Mouse (Mus musculus): Measurements from ENCODE around the gene Mobp. TPM values are rescaled to one million over a fixed set of nuclear protein-coding genes. Genes with fewer than 3 reads are reported as not detected.
"Not testable (repeated sequence)": the region's sequence is repeated elsewhere in the genome, so short reads cannot be mapped to it uniquely, and the experiment has no call there.

The Mobp gene
- not detected in 2 replicates for polyA plus RNA-seq (2016; fragmentation: Nextera tagmentation; extraction: Ambion mirVana)

GRCm38 (mm10) chr9:120149222-120149828 lies at the start of gene Mobp:
Mobp (plus strand) TSS chr9:120149707.
- Histone ChIP-seq H3K9ac (no peak within 1 kb of the TSS), H3K27ac (no peak within 1 kb of the TSS), H3K36me3 (no peaks in the 10 kb centered on the region), H3K4me1 (0 out of 2 replicates have a peak, but pooled peaks cover 2% of the 10 kb centered on the region), H3K4me3 (no peak within 1 kb of the TSS), H3K9me3 (replicated peaks) (no peaks in the 10 kb centered on the region), H3K27me3 (peaks cover 28% of the 10 kb centered on the region), H3K4me2 (replicated peaks) (no peak within 1 kb of the TSS)
- WGBS, result 38% methylated on average over 11 of the region's 11 CpGs
- ATAC-seq (ENCODE audit: low FRiP score), result no peak

- H3K9me3 ChIP-seq (replicated peaks), result peaks cover 12% of the 10 kb centered on the region; the same call in 1 of the 2 replicates
- no peaks in the 10 kb centered on the region for H3K4me1 ChIP-seq
- 95% methylated on average over 2 of the region's 2 CpGs for WGBS
- H3K4me3 ChIP-seq, result no peak overlapping the region
- H3K36me3 ChIP-seq, result no peaks in the 10 kb centered on the region
- no peak for ATAC-seq (ENCODE audit: low FRiP score)
- H3K4me2 ChIP-seq (replicated peaks), result no peak overlapping the region
- no peak overlapping the region for H3K27ac ChIP-seq
- H3K27me3 ChIP-seq, result no peaks in the 10 kb centered on the region
- H3K9ac ChIP-seq, result no peak overlapping the region
Measured at GRCm38 (mm10) chr9:120101165-120101564, 48.3 kb upstream of the Mobp start.

GRCm38 (mm10) chr9:120108953-120109352 lies 40.6 kb upstream of the Mobp start:
- WGBS, result 93% methylated on average over 12 of the region's 12 CpGs
- not testable (repeated sequence) for H3K9ac ChIP-seq; ATAC-seq (ENCODE audit: low FRiP score); H3K27ac ChIP-seq; H3K4me2 ChIP-seq (replicated peaks); H3K36me3 ChIP-seq; H3K4me1 ChIP-seq; H3K27me3 ChIP-seq; H3K9me3 ChIP-seq (replicated peaks); H3K4me3 ChIP-seq

DNA sequence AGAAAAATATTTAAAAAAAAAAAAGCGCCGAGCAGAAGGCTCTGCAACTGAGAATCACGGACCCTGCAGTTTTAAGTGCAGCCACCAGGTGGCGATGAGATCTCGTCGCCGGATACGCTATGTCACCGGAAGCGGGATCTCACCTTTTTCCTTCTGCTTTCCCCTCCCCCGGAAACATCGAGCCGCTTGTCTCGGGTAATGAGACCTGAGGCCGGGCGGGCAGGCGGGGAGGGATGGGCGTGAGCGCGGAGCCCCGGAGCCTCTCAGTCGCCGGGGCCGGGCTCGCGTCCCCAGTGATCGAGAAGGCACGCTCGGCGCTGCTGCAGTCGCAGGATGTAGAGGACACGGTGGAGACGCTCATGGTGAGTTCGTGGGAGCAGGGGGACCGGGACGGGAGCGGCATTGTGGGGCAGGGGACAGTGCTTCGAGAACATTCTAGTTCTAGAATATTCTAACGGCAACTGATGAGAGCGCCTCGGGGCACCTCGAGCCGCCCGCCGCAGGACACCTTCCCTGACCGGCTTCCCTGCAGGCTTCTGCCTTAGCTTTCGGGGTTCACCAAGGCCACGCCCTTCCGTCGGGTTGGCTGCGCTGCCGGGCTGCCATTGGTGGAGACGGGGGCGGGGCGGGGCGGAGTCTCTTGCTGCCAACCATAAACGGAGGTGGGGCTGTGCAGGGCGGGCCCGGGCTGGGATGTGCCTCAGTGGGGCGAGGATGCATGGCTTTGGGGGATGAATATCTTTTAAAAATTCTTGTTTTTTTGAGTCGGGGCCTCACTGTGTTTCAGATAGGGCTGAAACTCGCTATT lies 39.1 kb upstream of the Mobp start, which contains the start of gene Slc25a38:
Slc25a38 (plus strand) TSS at position 164 of the 808 bp plus-strand sequence.
- no peaks in the 10 kb centered on the region for H3K27me3 ChIP-seq
- H3K4me2 ChIP-seq (replicated peaks), result peak within 1 kb of the TSS; percentile 60
- peak; percentile 99 for ATAC-seq (ENCODE audit: low FRiP score)
- WGBS, result 1% methylated on average over 62 of the region's 62 CpGs
- H3K9me3 ChIP-seq (replicated peaks), result no peaks in the 10 kb centered on the region
- H3K9ac ChIP-seq, result peak within 1 kb of the TSS; percentile 75
- peak within 1 kb of the TSS; percentile 94 for H3K27ac ChIP-seq
- H3K4me1 ChIP-seq, result peaks cover 7% of the 10 kb centered on the region
- no peaks in the 10 kb centered on the region for H3K36me3 ChIP-seq
- peak within 1 kb of the TSS; percentile 85 for H3K4me3 ChIP-seq

GRCm38 (mm10) chr9:120111156-120111945 lies 38.2 kb upstream of the Mobp start:
- no peaks in the 10 kb centered on the region for H3K36me3 ChIP-seq
- no peaks in the 10 kb centered on the region for H3K9me3 ChIP-seq (replicated peaks)
- H3K4me1 ChIP-seq, result peaks cover 7% of the 10 kb centered on the region
- peak overlapping the region; percentile 60 for H3K4me2 ChIP-seq (replicated peaks)
- ATAC-seq (ENCODE audit: low FRiP score), result no peak
- H3K27ac ChIP-seq, result peak overlapping the region; percentile 94
- 82% methylated on average over 15 of the region's 15 CpGs for WGBS
- peak overlapping the region; percentile 51; the same call in 1 of the 2 replicates for H3K9ac ChIP-seq
- H3K4me3 ChIP-seq, result peak overlapping the region; percentile 85
- no peaks in the 10 kb centered on the region for H3K27me3 ChIP-seq

- no peaks in the 10 kb centered on the region for H3K9me3 ChIP-seq (replicated peaks)
- H3K27ac ChIP-seq, result no peak overlapping the region
- H3K4me3 ChIP-seq, result no peak overlapping the region
- peaks cover 4% of the 10 kb centered on the region for H3K36me3 ChIP-seq
- no peaks in the 10 kb centered on the region for H3K27me3 ChIP-seq
- ATAC-seq (ENCODE audit: low FRiP score), result no peak
- H3K9ac ChIP-seq, result no peak overlapping the region
- H3K4me2 ChIP-seq (replicated peaks), result no peak overlapping the region
- 89% methylated on average over 6 of the region's 6 CpGs for WGBS
- peaks cover 7% of the 10 kb centered on the region for H3K4me1 ChIP-seq
Measured at GRCm38 (mm10) chr9:120112472-120112871, 37.0 kb upstream of the Mobp start.

GRCm38 (mm10) chr9:120113456-120113855 lies 36.1 kb upstream of the Mobp start:
- H3K4me1 ChIP-seq, result peaks cover 7% of the 10 kb centered on the region
- no peaks in the 10 kb centered on the region for H3K9me3 ChIP-seq (replicated peaks)
- WGBS, result 94% methylated on average over 7 of the region's 7 CpGs
- H3K27me3 ChIP-seq, result no peaks in the 10 kb centered on the region
- ATAC-seq (ENCODE audit: low FRiP score), result no peak
- H3K36me3 ChIP-seq, result peaks cover 14% of the 10 kb centered on the region
- no peak overlapping the region for H3K9ac ChIP-seq
- H3K4me2 ChIP-seq (replicated peaks), result no peak overlapping the region
- no peak overlapping the region for H3K4me3 ChIP-seq
- H3K27ac ChIP-seq, result no peak overlapping the region

DNA sequence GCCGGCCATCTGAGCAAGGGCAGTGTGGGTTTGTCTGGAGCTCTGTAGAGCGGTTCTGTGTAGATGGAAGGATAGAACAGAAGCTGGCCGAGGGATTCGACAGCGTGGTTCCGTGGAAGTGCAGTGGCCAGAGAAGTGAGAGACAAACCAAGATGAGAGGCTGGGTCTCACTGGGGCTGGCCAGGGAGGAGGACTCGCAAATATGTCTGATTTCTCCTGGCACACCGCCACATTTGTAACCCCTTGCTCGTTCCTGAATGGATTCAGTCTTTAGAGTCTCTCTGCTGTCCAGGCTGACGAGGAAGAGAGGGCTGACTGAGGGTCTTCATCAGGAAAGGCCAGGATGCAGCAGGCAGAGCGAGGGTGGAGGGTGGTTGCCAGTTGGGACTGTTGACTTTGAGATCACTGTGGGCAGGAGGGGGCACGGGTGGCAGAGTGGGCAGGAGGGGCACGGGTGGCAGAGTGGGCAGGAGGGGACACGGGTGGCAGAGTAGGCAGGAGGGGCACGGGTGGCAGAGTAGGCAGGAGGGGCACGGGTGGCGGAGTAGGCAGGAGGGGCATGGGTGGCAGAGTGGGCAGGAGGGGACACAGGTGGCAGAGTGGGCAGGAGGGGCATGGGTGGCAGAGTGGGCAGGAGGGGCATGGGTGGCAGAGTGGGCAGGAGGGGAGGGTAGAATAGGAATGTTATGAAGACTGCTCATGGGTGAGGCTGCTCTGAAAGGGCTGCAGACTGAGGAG lies 35.3 kb upstream of the Mobp start:
- H3K4me3 ChIP-seq, result no peak overlapping the region
- no peak overlapping the region for H3K9ac ChIP-seq
- H3K27me3 ChIP-seq, result no peaks in the 10 kb centered on the region
- H3K27ac ChIP-seq, result no peak overlapping the region
- ATAC-seq (ENCODE audit: low FRiP score), result no peak
- H3K4me1 ChIP-seq, result peaks cover 7% of the 10 kb centered on the region
- H3K4me2 ChIP-seq (replicated peaks), result no peak overlapping the region
- peaks cover 19% of the 10 kb centered on the region for H3K36me3 ChIP-seq
- 91% methylated on average over 15 of the region's 17 CpGs for WGBS
- no peaks in the 10 kb centered on the region for H3K9me3 ChIP-seq (replicated peaks)

DNA sequence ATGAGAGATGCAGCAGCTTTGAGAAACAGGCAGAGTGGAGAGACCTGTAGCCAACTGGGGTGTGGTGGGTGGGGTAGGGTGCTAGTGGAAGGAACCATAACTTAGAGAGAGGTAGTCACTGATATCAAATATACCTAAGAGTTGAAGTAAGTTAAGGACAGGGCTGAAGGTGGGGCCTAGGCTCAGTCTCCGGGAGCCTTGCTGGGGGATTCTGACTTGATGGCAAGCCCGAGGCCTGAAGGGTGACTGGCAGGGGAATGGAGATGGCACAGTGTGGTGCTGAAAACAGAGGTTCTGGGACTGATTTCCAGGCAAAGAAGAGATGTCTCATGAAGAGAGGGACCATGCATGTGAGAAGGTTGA lies 34.7 kb upstream of the Mobp start:
- H3K4me2 ChIP-seq (replicated peaks), result no peak overlapping the region
- no peak overlapping the region for H3K4me3 ChIP-seq
- no peak overlapping the region for H3K27ac ChIP-seq
- peaks cover 24% of the 10 kb centered on the region for H3K36me3 ChIP-seq
- H3K9ac ChIP-seq, result no peak overlapping the region
- peaks cover 7% of the 10 kb centered on the region for H3K4me1 ChIP-seq
- no peaks in the 10 kb centered on the region for H3K9me3 ChIP-seq (replicated peaks)
- no peaks in the 10 kb centered on the region for H3K27me3 ChIP-seq
- no peak for ATAC-seq (ENCODE audit: low FRiP score)
- 98% methylated on average over 2 of the region's 2 CpGs for WGBS

GRCm38 (mm10) chr9:120115580-120115979 lies 33.9 kb upstream of the Mobp start:
- Histone ChIP-seq H3K4me3 (no peak overlapping the region), H3K9ac (peak overlapping the region; percentile 18; the same call in 1 of the 2 replicates), H3K4me2 (replicated peaks) (no peak overlapping the region), H3K9me3 (replicated peaks) (no peaks in the 10 kb centered on the region), H3K36me3 (peaks cover 32% of the 10 kb centered on the region), H3K27ac (no peak overlapping the region), H3K4me1 (peaks cover 7% of the 10 kb centered on the region), H3K27me3 (no peaks in the 10 kb centered on the region)
- no peak for ATAC-seq (ENCODE audit: low FRiP score)
- WGBS, result 87% methylated on average over 5 of the region's 5 CpGs

GRCm38 (mm10) chr9:120116184-120116624 lies 33.3 kb upstream of the Mobp start:
- Histone ChIP-seq H3K4me2 (replicated peaks) (no peak overlapping the region), H3K4me1 (peaks cover 3% of the 10 kb centered on the region), H3K9ac (no peak overlapping the region), H3K27me3 (no peaks in the 10 kb centered on the region), H3K27ac (no peak overlapping the region), H3K9me3 (replicated peaks) (no peaks in the 10 kb centered on the region), H3K36me3 (peaks cover 39% of the 10 kb centered on the region), H3K4me3 (no peak overlapping the region)
- no peak for ATAC-seq (ENCODE audit: low FRiP score)
- 85% methylated on average over 8 of the region's 8 CpGs for WGBS

Measured in hindbrain, embryonic 12.5 days (tissue).